Mouse (Mus musculus): ENCODE measurements around the gene Dync2li1. TPM values are rescaled to one million over a fixed set of nuclear protein-coding genes. Genes with fewer than 3 reads are reported as not detected.

Dync2li1 gene
- polyA plus RNA-seq, 1 experiment from 2014 or later, result 43.4 TPM

DNA sequence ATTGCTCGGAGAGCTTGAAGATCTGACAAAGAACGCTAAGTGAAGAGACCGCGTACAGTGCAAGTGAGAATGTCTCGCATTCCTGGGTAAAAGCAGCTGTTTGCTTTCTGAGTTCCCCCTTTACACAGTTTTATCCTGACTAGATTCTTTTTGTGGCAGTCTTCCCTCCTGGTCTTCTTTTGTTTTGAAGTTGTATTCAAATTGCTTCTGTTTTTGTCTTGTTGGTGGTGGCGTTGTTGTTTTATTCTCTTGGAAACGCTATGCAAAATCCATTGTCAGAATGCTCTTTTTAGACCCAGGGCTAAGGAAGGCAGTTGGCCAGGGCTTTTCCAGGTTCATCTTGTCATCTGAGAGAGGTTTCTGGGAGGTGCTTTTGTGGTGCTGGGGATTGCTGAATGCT lies 29.8 kb upstream of the Dync2li1 start:
- peak overlapping the region; percentile 27; the same call in 1 of the 2 replicates for H3K4me2 ChIP-seq
- H3K4me1 ChIP-seq, result peaks cover 28% of the 10 kb centered on the region
- H3K9me3 ChIP-seq, result no peaks in the 10 kb centered on the region
- no peak for ATAC-seq (ENCODE audit: insufficient number of reproducible peaks, insufficient read depth, low FRiP score, low TSS enrichment, low read depth)
- peaks cover 46% of the 10 kb centered on the region for H3K36me3 ChIP-seq
- H3K4me3 ChIP-seq, result no peak overlapping the region
- H3K27me3 ChIP-seq, result no peaks in the 10 kb centered on the region
- no peak overlapping the region for H3K9ac ChIP-seq
- 52% methylated on average over 7 of the region's 7 CpGs for WGBS
- H3K27ac ChIP-seq, result peak overlapping the region; percentile 55

- Histone ChIP-seq H3K4me1 (peaks cover 28% of the 10 kb centered on the region), H3K27me3 (no peaks in the 10 kb centered on the region), H3K4me2 (no peak overlapping the region), H3K4me3 (no peak overlapping the region), H3K9ac (no peak overlapping the region), H3K36me3 (peaks cover 38% of the 10 kb centered on the region), H3K27ac (no peak overlapping the region), H3K9me3 (no peaks in the 10 kb centered on the region)
- ATAC-seq (ENCODE audit: insufficient number of reproducible peaks, insufficient read depth, low FRiP score, low TSS enrichment, low read depth), result no peak
- WGBS, result 91% methylated on average over 12 of the region's 12 CpGs
Measured at GRCm38 (mm10) chr17:84597859-84598258, 28.4 kb upstream of the Dync2li1 start.

DNA sequence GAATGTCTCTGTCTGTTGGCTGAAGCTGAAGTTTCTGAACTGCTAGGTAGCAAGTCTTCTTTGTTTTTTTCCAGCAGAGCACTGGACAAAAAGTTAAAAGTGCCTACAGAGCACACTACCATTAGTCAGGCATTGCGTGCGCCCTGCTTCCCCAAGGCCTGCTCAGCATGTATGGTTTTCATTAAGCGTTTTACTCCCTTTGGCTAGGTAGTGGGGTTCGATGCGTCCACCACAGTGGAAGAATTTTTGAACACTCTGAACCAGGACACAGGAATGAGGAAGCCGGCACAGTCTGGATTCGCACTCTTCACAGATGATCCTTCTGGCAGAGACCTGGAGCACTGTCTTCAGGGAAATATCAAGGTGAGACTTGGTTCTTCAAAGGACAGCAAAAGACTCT lies 27.4 kb upstream of the Dync2li1 start:
- peaks cover 31% of the 10 kb centered on the region for H3K4me1 ChIP-seq
- peaks cover 30% of the 10 kb centered on the region for H3K36me3 ChIP-seq
- no peak overlapping the region for H3K9ac ChIP-seq
- H3K27me3 ChIP-seq, result no peaks in the 10 kb centered on the region
- H3K27ac ChIP-seq, result peak overlapping the region; percentile 55
- no peaks in the 10 kb centered on the region for H3K9me3 ChIP-seq
- H3K4me2 ChIP-seq, result no peak overlapping the region
- ATAC-seq (ENCODE audit: insufficient number of reproducible peaks, insufficient read depth, low FRiP score, low TSS enrichment, low read depth), result no peak
- no peak overlapping the region for H3K4me3 ChIP-seq
- WGBS, result 42% methylated on average over 7 of the region's 7 CpGs

DNA sequence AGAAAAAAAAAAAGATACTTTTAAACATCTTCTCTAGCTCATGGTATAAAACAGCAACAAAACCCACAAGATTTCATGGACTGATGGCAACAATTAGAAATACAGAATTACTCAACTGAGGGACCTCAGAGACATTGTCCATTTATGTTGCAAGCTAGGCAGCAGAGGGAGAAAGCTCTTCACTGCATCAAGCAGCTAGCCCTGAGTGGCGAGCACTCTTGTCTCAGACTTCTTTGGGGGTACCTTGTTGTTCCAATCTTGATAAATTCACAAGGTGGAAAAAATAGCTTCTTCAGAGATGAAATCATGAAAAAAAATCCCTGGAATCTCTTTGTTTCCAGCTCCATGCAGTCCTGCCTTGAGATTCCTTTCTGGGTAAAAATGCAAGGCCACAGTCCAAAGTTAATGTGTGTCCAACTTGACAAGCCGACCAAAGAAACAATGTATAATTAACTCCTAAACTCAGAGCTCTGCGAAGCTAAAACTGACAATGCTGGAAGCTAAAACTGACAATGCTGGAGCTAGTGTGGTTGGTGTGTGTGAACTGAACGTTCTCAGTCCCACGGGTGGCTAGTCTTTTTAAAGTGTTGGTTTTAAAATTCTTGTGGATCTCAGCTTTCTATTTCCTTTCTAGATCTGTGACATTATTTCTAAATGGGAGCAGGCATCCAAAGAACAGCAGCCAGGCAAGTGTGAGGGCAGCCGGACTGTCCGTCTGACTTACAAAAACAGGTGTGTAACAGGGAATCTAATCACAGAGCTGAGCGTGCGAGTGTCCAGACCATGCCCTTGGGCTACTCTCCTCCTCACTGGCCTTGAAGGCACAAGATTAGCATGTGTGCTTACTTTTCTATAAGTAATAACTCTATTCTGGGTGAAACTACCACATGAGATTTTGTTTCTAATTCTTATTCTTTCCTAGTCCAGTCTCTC lies 26.0 kb upstream of the Dync2li1 start:
- 58% methylated on average over 9 of the region's 9 CpGs for WGBS
- Histone ChIP-seq H3K4me3 (no peak overlapping the region), H3K9ac (no peak overlapping the region), H3K9me3 (no peaks in the 10 kb centered on the region), H3K36me3 (peaks cover 29% of the 10 kb centered on the region), H3K4me1 (peaks cover 31% of the 10 kb centered on the region), H3K27me3 (no peaks in the 10 kb centered on the region), H3K27ac (peak overlapping the region; percentile 44), H3K4me2 (no peak overlapping the region)
- ATAC-seq (ENCODE audit: insufficient number of reproducible peaks, insufficient read depth, low FRiP score, low TSS enrichment, low read depth), result no peak

- Histone ChIP-seq H3K27me3 (no peaks in the 10 kb centered on the region), H3K27ac (no peak overlapping the region), H3K9ac (no peak overlapping the region), H3K9me3 (no peaks in the 10 kb centered on the region), H3K4me3 (no peak overlapping the region), H3K4me2 (no peak overlapping the region), H3K36me3 (peaks cover 23% of the 10 kb centered on the region), H3K4me1 (peaks cover 20% of the 10 kb centered on the region)
- no peak for ATAC-seq (ENCODE audit: insufficient number of reproducible peaks, insufficient read depth, low FRiP score, low TSS enrichment, low read depth)
- WGBS, result 94% methylated on average over 5 of the region's 5 CpGs
Measured at GRCm38 (mm10) chr17:84601805-84602204, 24.5 kb upstream of the Dync2li1 start.

DNA sequence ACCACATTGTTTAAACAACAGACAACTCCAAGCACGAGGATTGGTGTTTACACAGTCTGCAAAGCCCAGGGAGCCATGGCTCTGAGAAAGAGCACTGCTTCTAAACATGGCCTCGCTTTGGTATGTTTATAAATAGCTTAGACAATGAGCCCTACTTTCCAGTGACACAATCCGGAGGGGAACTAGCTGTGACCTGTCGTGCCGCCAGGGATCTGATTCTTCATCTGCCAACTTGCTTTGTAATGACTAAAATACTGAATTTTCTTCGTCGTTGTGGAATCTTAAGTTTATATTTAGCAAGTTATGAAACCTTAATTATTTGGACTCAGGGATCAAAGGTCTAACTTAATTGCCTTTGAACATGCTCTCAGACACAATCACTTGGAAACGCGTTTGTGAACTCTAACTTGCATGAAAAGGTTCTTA lies 23.1 kb upstream of the Dync2li1 start:
- Histone ChIP-seq H3K4me3 (no peak overlapping the region), H3K9me3 (no peaks in the 10 kb centered on the region), H3K27me3 (no peaks in the 10 kb centered on the region), H3K27ac (no peak overlapping the region), H3K4me2 (no peak overlapping the region), H3K36me3 (peaks cover 31% of the 10 kb centered on the region), H3K9ac (no peak overlapping the region), H3K4me1 (peaks cover 20% of the 10 kb centered on the region)
- no peak for ATAC-seq (ENCODE audit: insufficient number of reproducible peaks, insufficient read depth, low FRiP score, low TSS enrichment, low read depth)
- WGBS, result 58% methylated on average over 9 of the region's 9 CpGs

- H3K27ac ChIP-seq, result no peak overlapping the region
- no peak for ATAC-seq (ENCODE audit: insufficient number of reproducible peaks, insufficient read depth, low FRiP score, low TSS enrichment, low read depth)
- H3K4me2 ChIP-seq, result no peak overlapping the region
- peaks cover 37% of the 10 kb centered on the region for H3K36me3 ChIP-seq
- H3K9ac ChIP-seq, result no peak overlapping the region
- no peaks in the 10 kb centered on the region for H3K27me3 ChIP-seq
- H3K4me3 ChIP-seq, result no peak overlapping the region
- peaks cover 18% of the 10 kb centered on the region for H3K4me1 ChIP-seq
- H3K9me3 ChIP-seq, result no peaks in the 10 kb centered on the region
- 87% methylated on average over 10 of the region's 10 CpGs for WGBS
Measured at GRCm38 (mm10) chr17:84603709-84604420, 22.4 kb upstream of the Dync2li1 start.

GRCm38 (mm10) chr17:84606976-84607375 lies 19.3 kb upstream of the Dync2li1 start:
- Histone ChIP-seq H3K4me2 (no peak overlapping the region), H3K27me3 (no peaks in the 10 kb centered on the region), H3K9ac (no peak overlapping the region), H3K36me3 (peaks cover 36% of the 10 kb centered on the region), H3K27ac (no peak overlapping the region), H3K4me3 (no peak overlapping the region), H3K4me1 (peaks cover 5% of the 10 kb centered on the region; the same call in 1 of the 2 replicates), H3K9me3 (no peaks in the 10 kb centered on the region)
- ATAC-seq (ENCODE audit: insufficient number of reproducible peaks, insufficient read depth, low FRiP score, low TSS enrichment, low read depth), result no peak
- 49% methylated on average over 13 of the region's 13 CpGs for WGBS

- WGBS, result 69% methylated on average over 5 of the region's 5 CpGs
- H3K36me3 ChIP-seq, result peaks cover 38% of the 10 kb centered on the region
- H3K4me2 ChIP-seq, result no peak overlapping the region
- no peak overlapping the region for H3K27ac ChIP-seq
- no peaks in the 10 kb centered on the region for H3K9me3 ChIP-seq
- H3K9ac ChIP-seq, result no peak overlapping the region
- no peak for ATAC-seq (ENCODE audit: insufficient number of reproducible peaks, insufficient read depth, low FRiP score, low TSS enrichment, low read depth)
- H3K4me3 ChIP-seq, result no peak overlapping the region
- peaks cover 9% of the 10 kb centered on the region; the same call in 1 of the 2 replicates for H3K4me1 ChIP-seq
- no peaks in the 10 kb centered on the region for H3K27me3 ChIP-seq
Measured at GRCm38 (mm10) chr17:84607617-84608016, 18.7 kb upstream of the Dync2li1 start.

DNA sequence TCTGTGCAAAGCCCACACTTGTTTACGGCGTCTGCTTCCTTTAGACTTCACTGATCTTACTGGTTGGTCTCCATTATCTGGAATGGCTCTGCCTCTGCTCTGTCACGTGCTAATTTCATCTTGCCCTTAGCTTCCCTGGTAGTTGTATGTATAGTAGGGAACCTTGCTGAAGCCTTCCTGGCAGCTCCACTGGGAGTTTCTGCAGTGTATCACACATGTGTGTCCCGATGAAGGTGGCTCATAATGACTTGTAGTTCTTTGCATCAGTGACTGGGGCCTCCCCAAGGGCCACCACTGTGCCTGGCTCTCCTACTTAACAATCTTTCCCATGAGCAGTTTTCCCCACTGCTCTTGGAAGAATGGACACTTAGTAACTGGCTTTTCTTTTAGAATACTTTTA lies 17.7 kb upstream of the Dync2li1 start:
- no peaks in the 10 kb centered on the region for H3K27me3 ChIP-seq
- H3K36me3 ChIP-seq, result peaks cover 45% of the 10 kb centered on the region
- ATAC-seq (ENCODE audit: insufficient number of reproducible peaks, insufficient read depth, low FRiP score, low TSS enrichment, low read depth), result no peak

GRCm38 (mm10) chr17:84611500-84611899 lies 14.8 kb upstream of the Dync2li1 start:
- no peak for ATAC-seq (ENCODE audit: insufficient number of reproducible peaks, insufficient read depth, low FRiP score, low TSS enrichment, low read depth)
- H3K4me2 ChIP-seq, result no peak overlapping the region
- H3K9ac ChIP-seq, result no peak overlapping the region
- 0 out of 2 replicates have a peak, but pooled peaks cover 6% of the 10 kb centered on the region for H3K4me1 ChIP-seq
- no peaks in the 10 kb centered on the region for H3K27me3 ChIP-seq
- H3K27ac ChIP-seq, result no peak overlapping the region
- H3K36me3 ChIP-seq, result peaks cover 51% of the 10 kb centered on the region
- 66% methylated on average over 9 of the region's 9 CpGs for WGBS
- H3K4me3 ChIP-seq, result no peak overlapping the region
- H3K9me3 ChIP-seq, result 0 out of 2 replicates have a peak, but pooled peaks cover 5% of the 10 kb centered on the region

More for the DNA sequence above, 17.7 kb upstream of the Dync2li1 start:
- Histone ChIP-seq H3K27ac (no peak overlapping the region), H3K4me3 (no peak overlapping the region), H3K4me1 (0 out of 2 replicates have a peak, but pooled peaks cover 6% of the 10 kb centered on the region), H3K4me2 (no peak overlapping the region), H3K9ac (no peak overlapping the region), H3K9me3 (no peaks in the 10 kb centered on the region)
- 81% methylated on average over 4 of the region's 4 CpGs for WGBS

All from embryonic facial prominence, embryonic 13.5 days (tissue).